Mouse (Mus musculus) mouse trophoblast stem cell (cell line): ENCODE measurements around the gene Fam184a.

Experiments used
- in situ Hi-C, 2 experiments: fragments of 300-500 bp; cut with MseI, MboI; formaldehyde crosslinking; loops; 2 replicates in 1 of 2; 3 replicates in 1 of 2; pipeline ENCODE4 v1.15.1; 2025

Fam184a gene

DNA sequence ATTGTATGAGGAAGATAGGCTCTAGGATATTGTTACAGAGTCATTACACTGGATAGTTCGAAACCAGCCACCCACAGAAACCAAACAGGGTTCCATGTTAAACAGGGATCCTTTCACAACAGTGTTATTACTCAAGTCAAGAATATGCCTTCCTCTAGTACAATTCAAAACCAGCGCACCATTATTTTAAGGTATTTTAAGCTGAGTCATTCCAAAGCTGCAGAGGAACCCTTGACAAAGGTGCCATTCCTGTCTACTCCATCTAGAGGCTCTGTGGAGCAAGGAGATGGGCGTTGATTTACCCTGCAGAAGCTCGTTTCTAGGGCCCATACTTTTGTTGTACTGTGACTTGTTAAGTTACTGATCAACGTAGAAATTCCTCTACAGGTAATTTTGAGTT is 152.1 kb downstream of the Fam184a start:
- in situ Hi-C loops: no loop called here

GRCm38 (mm10) chr10:53597121-53597881 is 153.6 kb downstream of the Fam184a start:
- in situ Hi-C loops: no loop called here

GRCm38 (mm10) chr10:53596677-53597120 is 154.2 kb downstream of the Fam184a start, which contains the start of gene Asf1a:
Gene Asf1a, plus strand, starts transcription at chr10:53596757.
- in situ Hi-C loops: no loop called here

GRCm38 (mm10) chr10:53595744-53596676 is 154.9 kb downstream of the Fam184a start:
- in situ Hi-C loops: no loop called here

- in situ Hi-C loops: no loop called here
Observed at GRCm38 (mm10) chr10:53585777-53586176, 165.1 kb downstream of the Fam184a start.
